Mouse (Mus musculus) heart, postnatal 0 days (tissue): ENCODE results near the gene Cldn2.

ENCODE experiments used
- CTCF ChIP-seq: IDR thresholded peaks from 2 replicates; pipeline ENCODE4 v1.5.1; 2016; ENCODE audit warnings: antibody characterized with exemption, control low read depth, low read depth
- EP300 ChIP-seq: IDR thresholded peaks from 2 replicates; pipeline ENCODE4 v1.6.1; 2016; ENCODE audit warnings: antibody characterized with exemption, low read depth

GRCm38 (mm10) chrX:139807391-139807790 is 6.8 kb downstream of the Cldn2 start:
- TF ChIP-seq EP300 (no peak), CTCF (no peak)
